Mouse (Mus musculus) T-helper 1 cell (primary cell): ENCODE data around the gene Dxo.

ENCODE experiments used
- in situ Hi-C: fragments of 300-600 bp; cut with MboI, MseI; formaldehyde crosslinking; loops from one replicate; pipeline ENCODE4 v1.15.1; 2025; ENCODE audit warnings: high pct_unique_total_duplicates

Dxo gene

DNA sequence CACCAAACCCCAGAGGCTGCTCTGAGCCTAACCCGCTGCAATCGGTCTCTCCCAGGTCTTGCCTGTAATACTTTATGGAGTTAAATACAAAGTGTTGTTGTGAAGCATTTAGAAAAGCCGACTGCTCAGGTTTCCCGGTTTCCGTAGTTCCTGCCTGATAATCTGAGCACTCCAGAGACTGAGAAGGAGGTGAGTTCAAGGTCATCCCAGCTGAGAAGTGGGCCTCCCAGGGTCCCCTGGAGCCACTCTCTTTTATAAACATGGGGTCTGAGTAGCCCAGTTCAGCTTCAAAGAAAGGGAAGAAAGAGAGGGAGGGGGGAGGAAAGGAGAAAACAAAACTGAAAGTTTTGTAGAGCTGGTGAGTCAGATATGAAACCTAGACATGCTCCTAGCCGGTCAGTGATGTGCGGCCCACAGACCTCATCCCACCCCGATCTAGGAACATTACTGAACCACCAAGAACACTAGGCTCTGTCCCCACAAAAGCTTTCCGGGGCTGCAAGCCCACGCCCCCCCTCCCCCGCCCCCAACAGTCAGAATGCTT is 42.6 kb downstream of the Dxo start, which contains the start of gene Zbtb12:
TSS of gene Zbtb12 (plus strand) at position 148 of the 544 bp plus-strand sequence.
- in situ Hi-C loops, result no loop called here

GRCm38 (mm10) chr17:34881166-34881565 is 44.3 kb downstream of the Dxo start:
- in situ Hi-C loops, result no loop called here

DNA sequence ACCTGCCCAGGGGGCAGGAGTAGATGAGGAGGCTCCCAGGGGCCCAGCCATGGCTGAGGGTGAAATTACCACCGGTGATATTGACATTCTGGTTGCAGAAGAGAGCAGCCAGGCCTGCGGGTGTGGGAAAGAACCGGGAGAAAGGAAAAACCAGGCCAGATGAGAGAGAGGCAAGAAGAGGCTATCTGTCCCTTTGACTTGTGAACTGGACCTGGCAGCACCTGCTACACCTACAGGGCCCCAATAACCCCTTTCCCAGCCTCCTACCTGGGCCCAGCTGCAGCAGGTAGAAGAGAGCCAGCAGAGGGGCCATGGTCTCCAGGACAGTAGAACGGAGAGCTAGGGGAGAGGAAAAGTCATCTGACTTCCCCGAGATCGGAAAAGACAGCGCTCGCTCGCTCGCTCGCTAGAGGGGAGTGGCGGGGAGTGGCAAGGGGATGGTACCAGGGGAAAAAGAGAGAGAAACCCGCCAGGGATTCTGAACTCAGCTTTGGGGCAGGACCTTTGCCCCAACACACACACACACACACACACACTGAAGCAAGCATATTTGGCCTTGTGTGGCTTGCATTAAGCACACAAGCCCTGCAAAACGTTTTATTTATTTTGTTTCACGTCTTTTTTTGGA is 45.0 kb downstream of the Dxo start, which contains the start of gene Gm20547:
TSS of gene Gm20547 (minus strand) at position 360 of the 628 bp plus-strand sequence.
- in situ Hi-C loops, result no loop called here

DNA sequence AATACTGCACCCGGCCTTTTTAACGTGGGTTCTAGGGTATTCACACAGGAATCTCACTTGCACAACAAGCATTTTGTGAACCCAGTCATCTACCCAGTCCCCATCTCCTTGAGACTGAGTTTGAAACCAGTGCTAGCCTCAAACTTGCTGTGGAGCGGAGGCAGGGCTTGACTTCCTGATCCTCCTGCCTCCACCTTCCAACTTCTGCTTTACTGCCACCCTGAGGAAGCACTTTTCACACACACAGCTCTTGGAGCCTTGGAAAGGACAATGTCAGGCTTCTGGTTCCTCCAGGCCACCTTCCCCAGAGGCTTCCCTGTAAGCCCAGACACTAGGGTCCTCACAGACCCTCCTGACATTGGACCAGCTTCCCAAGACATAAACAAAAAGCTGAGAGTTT is 46.5 kb downstream of the Dxo start:
- in situ Hi-C loops, result no loop called here

DNA sequence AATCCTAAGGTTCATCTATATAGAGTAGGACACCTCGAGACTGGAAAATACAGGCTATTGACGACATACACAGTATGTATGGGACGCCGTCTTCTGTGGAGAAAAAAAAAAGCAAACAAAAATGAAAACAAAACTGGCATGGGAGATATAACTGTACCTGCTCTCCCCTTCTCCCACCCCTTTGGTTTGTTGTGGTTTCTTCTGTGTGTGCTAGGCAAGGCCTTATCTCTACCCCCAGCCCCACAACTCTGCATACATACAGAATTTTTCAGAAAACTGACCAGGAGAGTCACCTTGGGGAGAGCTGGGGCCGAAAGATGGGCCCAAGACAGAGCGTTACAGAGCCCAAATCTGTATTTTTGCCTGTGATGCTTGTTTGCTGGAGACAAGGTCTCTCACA is 47.9 kb downstream of the Dxo start:
- in situ Hi-C loops, result no loop called here

GRCm38 (mm10) chr17:34885615-34886014 is 48.8 kb downstream of the Dxo start:
- in situ Hi-C loops, result no loop called here

- in situ Hi-C loops, result no loop called here
These were observed 51.1 kb downstream of the Dxo start for GRCm38 (mm10) chr17:34887942-34888341.
